Mouse (Mus musculus) CD4-positive helper T cell, adult 2 months (primary cell): Measurements from ENCODE around the gene Tomm22.
"Not testable (repeated sequence)": the region's sequence is repeated elsewhere in the genome, so short reads cannot be mapped to it uniquely, and the experiment has no call there.

Experiments
- DNase-seq: peaks from one replicate; pipeline ENCODE4 v3.0.0-alpha.2; 2012; ENCODE audit warnings: low read depth, missing footprints, low spot score

Tomm22 gene

DNA sequence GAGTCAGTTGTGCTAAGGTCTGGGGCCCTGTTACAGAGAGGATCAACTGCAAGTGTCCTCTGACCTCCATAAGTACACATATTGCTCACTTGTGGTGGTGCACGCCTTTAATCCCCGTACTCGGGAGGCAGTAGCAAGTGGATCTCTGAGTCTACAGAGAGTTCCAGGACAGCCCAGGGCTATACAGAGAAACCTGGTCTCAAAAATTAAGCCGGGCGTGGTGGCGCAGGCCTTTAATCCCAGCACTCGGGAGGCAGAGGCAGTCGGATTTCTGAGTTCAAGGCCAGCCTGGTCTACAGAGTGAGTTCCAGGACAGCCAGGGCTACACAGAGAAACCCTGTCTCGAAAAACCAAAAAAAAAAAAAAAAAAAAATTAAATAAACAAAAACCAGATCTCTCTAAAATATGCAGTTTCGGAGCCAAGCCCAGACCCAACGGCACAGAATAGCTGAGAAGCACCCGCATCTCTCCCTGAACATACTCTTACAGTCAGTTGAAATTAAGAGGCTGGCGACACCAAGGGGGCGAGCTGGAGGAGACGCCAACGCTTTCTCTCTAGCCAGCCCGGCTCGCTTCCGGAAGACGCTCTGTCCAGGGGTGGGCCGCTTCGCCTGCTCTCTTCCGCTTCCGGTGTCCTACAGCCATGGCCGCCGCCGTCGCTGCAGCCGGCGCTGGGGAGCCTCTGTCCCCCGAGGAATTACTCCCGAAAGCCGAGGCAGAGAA is at the start of gene Tomm22:
TSS of gene Tomm22 (plus strand) at position 613 of the 723 bp plus-strand sequence.
- DNase-seq: peak; percentile 90

GRCm38 (mm10) chr15:79630471-79630870 is 40.2 kb upstream of the Tomm22 start:
- no peak for DNase-seq

DNA sequence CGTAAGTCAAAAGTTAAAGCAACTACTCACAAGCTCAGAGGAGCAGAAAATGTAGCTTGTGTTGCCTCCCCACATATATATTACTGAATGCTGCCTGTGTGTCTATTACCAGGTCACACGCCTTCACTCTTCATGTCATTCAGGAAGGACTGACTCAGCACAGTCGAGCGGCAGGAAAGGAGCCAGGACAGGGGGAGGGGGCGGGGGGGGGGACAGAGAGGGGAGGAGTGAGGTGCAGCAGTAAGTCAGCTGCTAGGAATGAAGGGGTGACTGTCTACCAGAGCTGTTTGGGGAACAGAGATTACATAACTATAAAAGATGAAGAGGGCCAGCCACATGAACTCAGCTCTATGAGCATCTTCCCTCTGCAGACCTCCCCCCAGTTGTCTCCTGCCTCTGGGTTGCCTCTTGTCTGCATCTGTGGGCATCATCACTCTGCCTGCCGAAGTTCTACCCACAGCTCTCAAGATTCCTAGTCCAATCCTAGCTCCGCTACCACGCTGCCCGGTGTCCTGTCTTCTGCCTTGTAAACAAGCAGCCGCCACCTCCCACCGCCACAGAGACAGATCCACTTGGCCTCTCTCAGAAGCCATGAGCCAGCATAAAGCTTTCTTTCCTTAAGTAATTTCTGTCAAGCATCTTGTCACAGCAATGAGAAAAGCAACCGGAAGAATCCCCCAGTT is 29.4 kb upstream of the Tomm22 start:
- no peak for DNase-seq

GRCm38 (mm10) chr15:79645483-79645882 is 25.2 kb upstream of the Tomm22 start:
- no peak for DNase-seq

- no peak for DNase-seq
These were observed 22.5 kb upstream of the Tomm22 start for GRCm38 (mm10) chr15:79648130-79648529.

DNA sequence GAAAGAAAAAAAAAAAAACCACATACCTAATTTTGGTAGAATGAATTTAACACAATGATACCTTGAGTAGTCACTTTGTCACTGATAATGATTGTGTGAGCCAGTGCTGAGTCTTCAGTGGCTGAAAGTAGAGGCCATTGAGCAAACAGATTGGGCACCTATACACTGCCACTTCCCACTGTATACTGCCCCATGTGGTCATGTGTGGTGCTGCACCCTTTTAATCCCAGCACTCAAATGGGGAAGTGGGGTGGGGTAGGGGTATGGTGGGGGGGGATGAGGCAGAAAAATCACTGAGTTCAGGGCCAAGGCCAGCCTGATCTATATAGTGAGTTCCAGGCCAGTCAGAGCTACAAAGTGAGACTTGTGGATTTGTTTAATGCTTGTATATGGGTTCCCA is 20.1 kb upstream of the Tomm22 start:
- peak; percentile 59 for DNase-seq

GRCm38 (mm10) chr15:79651481-79651880 is 19.2 kb upstream of the Tomm22 start:
- DNase-seq: peak; percentile 33

DNA sequence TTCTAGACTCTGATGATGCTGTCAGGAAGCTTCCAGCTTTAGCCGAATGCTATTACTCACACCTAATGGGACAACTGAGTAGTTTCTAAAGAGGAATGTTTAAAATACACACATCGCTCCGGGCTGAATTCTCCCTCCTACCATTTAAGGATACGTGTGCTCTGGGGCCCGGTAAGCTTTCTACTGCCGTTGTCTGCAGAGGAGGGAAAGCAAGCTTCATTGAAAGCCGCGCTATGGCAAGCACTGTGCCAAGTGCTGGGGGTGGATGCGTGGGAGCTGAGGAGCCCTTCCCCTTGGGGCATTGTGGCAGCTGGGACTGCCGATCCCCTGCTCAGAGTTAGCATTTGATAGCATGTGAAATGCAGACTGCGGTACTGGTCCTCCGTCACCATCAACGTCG is 14.2 kb upstream of the Tomm22 start:
- DNase-seq: no peak

- peak; percentile 85 for DNase-seq
These were observed 12.7 kb upstream of the Tomm22 start for GRCm38 (mm10) chr15:79657837-79658530.

DNA sequence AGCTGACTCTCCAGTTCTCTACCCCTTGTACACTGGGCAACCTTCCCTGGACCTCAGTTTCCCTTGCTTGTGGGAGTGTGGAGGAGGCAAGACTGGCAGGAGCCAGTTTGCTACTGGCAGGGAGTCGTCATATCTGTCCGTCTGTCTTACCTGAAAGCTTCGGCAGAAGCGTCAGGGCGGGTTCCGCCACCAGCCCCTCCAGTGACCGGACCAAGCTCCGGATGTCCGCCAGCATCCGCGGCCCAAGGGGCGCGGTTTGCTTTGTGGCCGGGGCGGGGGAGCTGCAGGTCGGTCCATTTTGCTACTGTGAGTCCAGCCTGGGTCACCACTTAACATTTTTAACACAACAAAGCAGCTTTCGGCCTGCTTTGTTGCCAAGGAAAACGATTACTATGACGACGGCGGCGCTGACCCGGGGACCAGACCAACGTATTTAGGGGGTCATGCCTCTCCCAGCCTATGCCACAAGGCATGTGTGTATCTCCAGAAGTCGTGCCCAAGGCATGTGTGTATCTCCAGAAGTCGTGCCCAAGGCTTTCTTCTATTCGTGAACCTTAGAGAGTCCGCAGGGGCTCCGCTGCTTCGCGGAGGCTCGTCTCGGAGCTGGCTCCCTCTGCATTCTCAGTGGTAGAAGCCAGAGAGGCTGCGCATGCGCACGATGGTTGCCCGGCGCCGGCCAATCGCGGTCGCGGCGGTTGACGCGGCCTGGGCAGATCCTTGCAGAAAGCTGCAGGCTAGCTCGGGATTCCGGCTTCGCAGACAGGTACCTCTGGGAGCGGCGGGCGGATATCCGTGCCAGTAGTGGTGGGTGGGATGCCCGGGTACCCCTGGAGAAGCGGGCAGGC is 11.9 kb upstream of the Tomm22 start, which contains the start of the genes Fam227a and Cby1:
TSS of gene Fam227a (minus strand) at position 426 of the 845 bp plus-strand sequence.
TSS of gene Cby1 (plus strand) at position 669 of the 845 bp plus-strand sequence.
- peak; percentile 91 for DNase-seq

GRCm38 (mm10) chr15:79661852-79662251 is 8.8 kb upstream of the Tomm22 start:
- DNase-seq: peak; percentile 59

DNA sequence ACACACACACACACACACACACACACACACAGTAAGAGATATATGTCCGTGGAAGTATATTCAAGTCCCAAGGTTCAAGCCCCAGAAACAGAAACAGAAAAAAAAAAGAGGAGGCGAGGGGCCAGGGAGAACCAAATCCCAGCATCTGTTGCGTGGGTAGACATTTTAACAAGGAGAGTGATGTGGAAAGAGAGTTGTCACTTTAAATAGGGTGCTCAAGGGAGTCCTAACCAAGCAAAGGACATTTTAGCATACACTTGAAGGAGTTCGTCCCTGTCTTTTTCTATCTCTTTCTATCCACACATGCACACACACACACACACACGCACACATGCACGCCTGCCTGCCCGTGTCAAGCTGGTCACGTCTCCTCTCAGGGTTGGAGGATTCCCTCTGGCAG is 6.0 kb upstream of the Tomm22 start:
- no peak for DNase-seq

GRCm38 (mm10) chr15:79669195-79669594 is 1.5 kb upstream of the Tomm22 start:
- no peak for DNase-seq

DNA sequence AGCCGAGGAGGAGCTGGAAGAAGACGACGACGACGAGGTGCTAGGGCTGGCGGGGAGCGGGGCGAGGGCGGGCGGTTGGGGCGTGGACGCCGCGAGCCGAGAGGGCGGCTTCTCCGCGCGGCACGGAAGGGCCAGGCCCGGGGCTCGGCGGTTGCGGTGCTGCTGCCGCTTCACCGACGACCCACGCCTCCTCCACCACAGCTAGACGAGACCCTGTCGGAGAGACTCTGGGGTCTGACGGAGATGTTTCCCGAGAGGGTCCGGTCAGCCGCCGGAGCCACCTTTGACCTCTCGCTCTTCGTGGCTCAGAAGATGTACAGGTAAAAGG is 275 bp downstream of the Tomm22 start:
- DNase-seq: no peak

GRCm38 (mm10) chr15:79671828-79672348 is 1.2 kb downstream of the Tomm22 start:
- DNase-seq: not testable (repeated sequence)

GRCm38 (mm10) chr15:79677936-79678335 is 7.3 kb downstream of the Tomm22 start:
- DNase-seq: no peak

DNA sequence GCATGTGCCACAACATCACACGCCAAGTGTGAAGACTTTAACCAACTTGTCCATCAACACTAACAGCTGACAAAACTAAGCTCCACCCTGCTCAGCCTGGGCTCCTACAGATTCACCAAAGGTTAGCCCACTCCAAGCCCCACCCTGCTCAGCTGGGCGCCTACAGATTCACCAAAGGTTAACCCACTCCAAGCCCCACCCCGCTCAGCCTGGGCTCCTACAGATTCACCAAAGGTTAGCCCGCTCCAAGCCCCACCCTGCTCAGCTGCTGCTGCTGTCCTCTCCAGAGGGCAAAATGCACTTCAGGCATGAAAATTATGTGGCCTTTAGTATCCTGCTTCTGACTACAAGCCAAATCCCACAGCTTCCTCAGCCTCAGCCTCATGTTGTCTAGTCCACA is 11.3 kb downstream of the Tomm22 start:
- DNase-seq: no peak

DNA sequence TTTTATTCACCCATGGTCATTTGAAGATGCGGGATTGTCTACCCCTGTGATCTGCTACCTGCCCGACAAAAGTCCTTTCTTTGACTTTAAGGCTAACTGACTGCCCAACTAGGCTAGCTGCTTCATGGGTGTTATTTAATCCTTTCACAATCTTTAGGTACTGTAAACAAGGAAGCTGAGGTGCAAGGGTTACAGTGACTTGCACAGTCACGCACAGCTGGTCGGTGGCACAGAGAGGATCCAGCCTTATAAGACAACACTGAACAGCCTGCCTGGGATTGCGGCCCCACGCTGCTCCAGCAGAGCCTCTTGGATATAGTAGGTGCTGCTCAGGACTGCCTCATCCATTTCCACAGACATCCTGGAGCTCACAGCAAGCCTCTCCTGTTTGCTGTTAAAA is 12.5 kb downstream of the Tomm22 start:
- no peak for DNase-seq

GRCm38 (mm10) chr15:79683707-79684465 is 13.2 kb downstream of the Tomm22 start:
- DNase-seq: no peak

DNA sequence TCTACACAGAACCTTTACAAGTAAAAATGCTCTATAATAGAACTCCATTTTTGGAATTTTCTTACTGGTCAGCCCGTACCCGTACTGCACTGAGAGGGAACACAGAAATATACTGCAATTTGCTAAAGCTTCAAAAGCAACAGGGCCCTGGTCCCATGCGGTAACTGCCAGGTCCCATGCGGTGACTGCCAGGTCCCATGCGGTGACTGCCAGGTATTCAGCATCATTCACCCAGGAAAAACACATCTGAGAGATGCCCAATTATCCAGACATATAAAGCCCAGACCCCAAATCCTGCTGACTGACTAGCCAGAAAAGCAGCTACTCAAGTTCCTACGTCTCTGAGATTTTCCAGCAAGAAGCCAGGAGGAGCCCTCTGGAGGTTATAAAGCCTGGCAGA is 14.0 kb downstream of the Tomm22 start:
- DNase-seq: no peak
